Mouse (Mus musculus): ENCODE measurements around the gene Gab3. TPM values are rescaled to one million over a fixed set of nuclear protein-coding genes. Genes with fewer than 3 reads are reported as not detected.
"Not testable (repeated sequence)": the region's sequence is repeated elsewhere in the genome, so short reads cannot be mapped to it uniquely, and the experiment has no call there.

Gab3 gene
- total RNA-seq, 2 experiments from 2014 or later, result 1.1 to 2.9 TPM

DNA sequence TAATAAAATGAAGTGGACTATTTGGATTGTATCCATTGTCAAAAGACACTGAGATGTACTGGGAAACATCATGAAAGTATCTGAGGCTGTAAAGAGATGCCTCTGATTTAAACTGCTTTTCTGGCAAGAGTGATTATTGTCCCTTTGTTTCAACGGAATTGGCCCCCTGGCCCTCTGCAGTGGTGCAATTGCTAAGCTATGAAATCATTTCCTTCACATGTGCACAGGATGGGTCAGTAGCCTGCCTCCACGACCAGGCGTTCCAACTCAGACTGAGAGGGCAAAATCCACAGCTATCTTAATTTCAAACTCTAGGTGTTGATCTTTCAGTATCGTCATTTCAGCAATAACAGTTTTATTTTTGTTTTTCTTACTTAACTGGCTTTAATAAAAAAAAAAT, 40.7 kb downstream of the Gab3 start:
- DNase-seq (ENCODE audit: extremely low spot score in 1 of 2, low spot score in 2 of 2), result no peak
- intact Hi-C loops (cut with DNase I), result no loop called here

DNA sequence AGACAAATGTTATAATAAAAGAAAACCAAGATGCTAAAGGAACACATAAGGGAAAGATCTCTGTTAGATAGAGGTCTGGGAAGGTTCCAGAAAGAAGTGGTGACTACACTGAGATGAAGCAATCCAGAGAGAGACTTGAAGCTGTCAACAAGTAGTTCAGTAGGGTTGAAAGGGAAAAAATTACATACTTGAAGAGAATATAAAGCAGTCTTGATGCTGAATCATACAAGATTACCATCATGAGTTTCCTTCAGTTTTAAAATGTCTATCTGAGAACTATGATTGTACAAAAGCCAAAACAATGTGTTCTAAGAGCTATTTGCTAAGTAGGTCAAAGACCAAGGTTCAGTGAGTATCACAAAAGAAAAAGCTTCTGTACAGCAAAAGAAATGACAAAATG, 48.6 kb downstream of the Gab3 start:
- intact Hi-C loops (cut with DNase I), result no loop called here
- DNase-seq (ENCODE audit: extremely low spot score in 1 of 2, low spot score in 2 of 2), result no peak

DNA sequence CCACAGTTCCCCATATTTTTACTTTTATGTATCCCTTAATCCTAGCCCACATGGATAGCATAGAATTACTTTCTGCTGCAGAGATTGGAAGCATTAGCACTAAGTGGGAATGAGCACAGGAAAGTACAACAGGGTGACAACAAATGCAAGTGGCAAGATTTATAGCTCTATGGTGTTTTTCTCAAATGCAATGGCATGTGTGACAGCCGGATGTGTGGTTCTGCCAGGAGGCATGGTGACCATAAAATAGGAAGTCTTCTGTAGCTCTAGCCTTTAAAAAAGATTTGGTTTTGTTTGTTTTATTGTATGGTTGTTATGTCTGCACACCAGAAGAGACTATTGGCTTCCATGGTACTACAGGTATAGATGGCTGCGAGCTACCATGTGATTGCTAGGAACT, 50.1 kb downstream of the Gab3 start:
- intact Hi-C loops (cut with DNase I), result no loop called here

DNA sequence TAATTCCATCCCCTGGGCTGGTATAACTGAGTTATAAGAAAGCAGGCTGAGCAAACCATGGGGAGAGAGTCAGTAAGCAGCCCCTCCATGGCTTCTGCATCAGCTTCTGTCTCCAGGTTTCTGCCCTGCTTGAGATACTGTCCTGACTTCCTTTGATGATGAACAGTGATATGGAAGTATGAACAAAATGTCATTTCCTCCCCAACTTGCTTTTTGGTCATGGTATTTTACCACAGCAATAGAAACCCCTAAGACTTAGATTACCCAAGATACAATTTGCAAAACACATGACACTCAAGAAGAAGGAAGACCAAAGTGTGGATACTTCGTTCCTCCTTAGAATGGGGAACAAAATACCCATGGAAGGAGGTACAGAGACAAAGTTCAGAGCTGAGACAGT, 51.2 kb downstream of the Gab3 start:
- DNase-seq (ENCODE audit: extremely low spot score in 1 of 2, low spot score in 2 of 2); intact Hi-C loops (cut with DNase I): not testable (repeated sequence)

More for the DNA sequence above, 50.1 kb downstream of the Gab3 start:
- no peak for DNase-seq (ENCODE audit: extremely low spot score in 1 of 2, low spot score in 2 of 2)

DNA sequence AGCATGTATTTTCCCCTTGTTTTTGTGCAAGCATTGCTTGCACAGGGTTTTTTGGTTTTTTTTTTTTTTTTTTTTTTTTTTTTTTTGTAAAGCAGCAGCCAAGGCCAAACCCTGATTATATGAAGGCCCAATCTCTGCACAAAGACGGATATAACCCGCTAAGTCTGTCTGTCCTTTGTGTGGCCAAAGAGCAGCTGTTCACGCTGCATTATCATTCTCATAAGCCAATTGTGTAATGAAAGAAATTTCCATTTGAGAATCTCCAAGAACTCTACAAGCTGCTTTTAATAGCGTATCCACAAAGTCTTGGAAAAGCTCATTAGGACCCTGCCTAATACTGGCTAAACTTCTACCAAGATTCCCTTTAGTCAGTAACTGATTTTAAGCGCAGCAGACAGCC, 101.5 kb downstream of the Gab3 start:
- intact Hi-C loops (cut with DNase I), result no loop called here
- no peak for DNase-seq (ENCODE audit: extremely low spot score in 1 of 2, low spot score in 2 of 2)

DNA sequence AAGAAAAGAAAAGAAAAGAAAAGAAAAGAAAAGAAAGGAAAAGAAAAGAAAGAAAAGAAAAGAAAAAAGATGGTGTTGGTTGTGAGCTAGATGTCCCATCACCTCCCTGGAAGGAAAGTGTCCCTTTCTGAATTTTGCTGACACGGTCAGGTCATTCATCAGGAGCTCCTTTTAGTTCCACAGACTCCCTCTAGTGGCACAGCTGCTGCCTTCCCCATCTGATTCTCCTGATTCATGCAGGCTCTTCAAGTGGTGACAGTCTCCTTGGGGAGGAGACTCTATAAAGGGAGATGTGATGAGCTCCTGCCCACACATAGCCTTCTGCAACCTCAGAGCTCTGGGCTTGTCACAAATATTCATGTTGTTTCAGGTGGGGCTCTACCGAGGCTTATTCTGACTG, 122.4 kb downstream of the Gab3 start:
- DNase-seq (ENCODE audit: extremely low spot score in 1 of 2, low spot score in 2 of 2), result peak; percentile 1 to 29
- intact Hi-C loops (cut with DNase I), result not testable (repeated sequence)

DNA sequence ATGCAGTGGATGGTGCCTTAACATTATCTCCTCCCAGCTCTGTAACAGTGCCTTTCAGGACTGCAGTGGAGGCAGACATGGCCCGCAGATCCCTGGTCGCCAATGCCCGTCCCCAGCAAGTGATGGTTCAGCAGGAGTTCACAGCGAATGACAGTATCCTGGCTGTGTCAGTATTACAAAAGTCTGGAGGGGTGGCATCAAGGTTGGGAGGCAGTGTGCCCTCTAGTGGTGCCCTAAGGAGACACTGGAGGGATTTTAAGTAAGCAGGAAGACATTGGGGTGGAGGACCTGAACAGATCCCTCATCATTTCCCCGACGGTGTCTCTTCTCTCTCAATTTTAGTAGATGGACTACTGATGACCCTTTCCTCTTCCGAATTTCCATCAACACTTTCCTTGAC, 126.1 kb downstream of the Gab3 start:
- DNase-seq (ENCODE audit: extremely low spot score in 1 of 2, low spot score in 2 of 2); intact Hi-C loops (cut with DNase I): not testable (repeated sequence)

Other genes starting within 250 kb of the Gab3 start
- under 1 TPM in 1 of 2 experiments, not detected in 1; 0.21 TPM for gene Gm5936, start 248.3 kb downstream of the Gab3 start, total RNA-seq (2021)
- 10 to 100 TPM; 24.7 to 25.1 TPM for gene Dkc1, start 10.4 kb upstream of the Gab3 start, total RNA-seq (2021)
- gene Mpp1, start 45.6 kb upstream of the Gab3 start, total RNA-seq (2021), result 10 to 100 TPM; 25.5 to 26.8 TPM
- gene Smim9, start 78.3 kb upstream of the Gab3 start, total RNA-seq (2021), result not detected

Data from left cerebral cortex, postnatal 10 days (tissue).